Mouse (Mus musculus) C2C12 (cell line): ENCODE measurements at regions not wholly inside any gene's neighbourhood (a gene's known extent, or its start where the extent isn't known, plus 50 kb on each side); places are given as distances from the start of the nearest gene placed in this dataset.

Experiments
- CTCF ChIP-seq: IDR thresholded peaks from one replicate; pipeline ENCODE4 v1.5.1; 2011; ENCODE audit not compliant: control insufficient read depth, insufficient read depth, insufficient read length
- MAX ChIP-seq: IDR thresholded peaks from one replicate; pipeline ENCODE4 v1.6.1; 2011; ENCODE audit warnings: mild to moderate bottlenecking, control low read depth

- TF ChIP-seq MAX (no peak), CTCF (no peak)
These were observed 67.7 kb upstream of the Nfe2l3 start for GRCm38 (mm10) chr6:51364776-51365175.
